Mouse (Mus musculus) cortical plate, adult 2 months (tissue): ENCODE results near the gene Olfr455.

ENCODE experiments used
- CTCF ChIP-seq: fragments of 200-500 bp; IDR thresholded peaks from 2 replicates; pipeline ENCODE4 v1.5.1; 2011; ENCODE audit warnings: mild to moderate bottlenecking, control low read depth, low read length; ENCODE audit not compliant: insufficient read depth; ENCODE audit errors: extremely low read depth
- POLR2A ChIP-seq: fragments of 200-500 bp; IDR thresholded peaks from 2 replicates; pipeline ENCODE4 v1.6.1; 2011; ENCODE audit warnings: mild to moderate bottlenecking, low read length, control low read depth; ENCODE audit not compliant: insufficient read depth; ENCODE audit errors: extremely low read depth

- no peak for TF ChIP-seq CTCF
- TF ChIP-seq POLR2A: no peak
Measured at GRCm38 (mm10) chr6:42545451-42545885, 1.9 kb downstream of the Olfr455 start.
